ENCODE assay signal across 25 mouse cellular contexts in the genomic region with DNA sequence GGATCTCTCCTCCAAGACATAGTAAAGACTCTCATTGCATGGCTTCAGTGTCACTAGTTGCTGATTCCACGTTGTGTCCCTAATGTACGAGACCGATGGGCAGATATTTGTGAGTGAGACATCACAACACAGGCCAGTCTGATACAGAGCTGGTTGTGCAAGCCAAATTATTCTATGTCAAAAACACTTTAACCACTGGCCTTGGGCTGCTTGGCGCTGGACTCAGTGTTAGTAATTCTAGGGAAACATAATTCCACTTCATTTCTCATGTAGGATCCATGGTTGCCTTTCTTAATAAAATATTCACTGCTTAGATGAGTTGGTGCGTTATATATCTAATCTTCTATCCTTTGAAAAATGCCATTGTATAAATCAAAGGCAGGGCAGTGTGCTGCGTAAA.
"Had no signal": no experiment of that assay in that cellular context is flagged by ENCODE, and none has a peak within 500 bp of the region (broad histone marks: within the 10 kb centered on the region; RNA-seq: fewer than 3 reads in every experiment).

No protein-coding gene starts in this region.

- DNase-seq: gastrocnemius, postnatal 14 days; gastrocnemius, postnatal 36 days; heart, adult 18-20 months; heart, postnatal 14 days; heart, postnatal 36 days; kidney, adult 11 months; kidney, adult 2 months; kidney, adult 9 months; kidney, postnatal 14 days; kidney, postnatal 36 days; layer of hippocampus, adult 9-11 months; layer of hippocampus, postnatal 36 days; left cerebral cortex, postnatal 4 days; lung, adult 18-20 months had no signal

- H3K9me3 ChIP-seq: heart, embryonic 15.5 days; hindbrain, embryonic 13.5 days; hindbrain, embryonic 15.5 days; kidney, embryonic 15.5 days; limb, embryonic 15.5 days; liver, embryonic 12.5 days had no signal

- H3K27me3 ChIP-seq: heart, embryonic 13.5 days; heart, embryonic 15.5 days; hindbrain, embryonic 13.5 days; hindbrain, embryonic 15.5 days; kidney, embryonic 15.5 days; limb, embryonic 13.5 days; limb, embryonic 15.5 days; liver, embryonic 12.5 days had no signal

- H3K4me3 ChIP-seq: heart, embryonic 13.5 days; heart, embryonic 15.5 days; hindbrain, embryonic 13.5 days; hindbrain, embryonic 15.5 days; kidney, embryonic 15.5 days; limb, embryonic 13.5 days; limb, embryonic 15.5 days; liver, embryonic 12.5 days had no signal

- H3K4me1 ChIP-seq: hindbrain, embryonic 13.5 days; hindbrain, embryonic 15.5 days; kidney, embryonic 15.5 days; limb, embryonic 13.5 days; limb, embryonic 15.5 days; liver, embryonic 12.5 days had no signal

- H3K36me3 ChIP-seq: heart, embryonic 13.5 days; heart, embryonic 15.5 days; hindbrain, embryonic 13.5 days; hindbrain, embryonic 15.5 days; kidney, embryonic 15.5 days; limb, embryonic 13.5 days; limb, embryonic 15.5 days; liver, embryonic 12.5 days had no signal

- H3K27ac ChIP-seq: heart, embryonic 13.5 days; heart, embryonic 15.5 days; hindbrain, embryonic 13.5 days; hindbrain, embryonic 15.5 days; hindbrain, postnatal 0 days; kidney, embryonic 15.5 days; kidney, postnatal 0 days; limb, embryonic 13.5 days; limb, embryonic 15.5 days; liver, embryonic 12.5 days; liver, embryonic 14.5 days had no signal
